Mouse (Mus musculus) liver (tissue): ENCODE measurements at regions not wholly inside any gene's neighbourhood (a gene's known extent, or its start where the extent isn't known, plus 50 kb on each side); places are given as distances from the start of the nearest gene placed in this dataset.
"Not testable (repeated sequence)": the region's sequence is repeated elsewhere in the genome, so short reads cannot be mapped to it uniquely, and the experiment has no call there.

Experiments
- DNase-seq: peaks from one replicate; pipeline ENCODE4 v3.0.0-alpha.2; 2020; ENCODE audit warnings: mixed read lengths

DNA sequence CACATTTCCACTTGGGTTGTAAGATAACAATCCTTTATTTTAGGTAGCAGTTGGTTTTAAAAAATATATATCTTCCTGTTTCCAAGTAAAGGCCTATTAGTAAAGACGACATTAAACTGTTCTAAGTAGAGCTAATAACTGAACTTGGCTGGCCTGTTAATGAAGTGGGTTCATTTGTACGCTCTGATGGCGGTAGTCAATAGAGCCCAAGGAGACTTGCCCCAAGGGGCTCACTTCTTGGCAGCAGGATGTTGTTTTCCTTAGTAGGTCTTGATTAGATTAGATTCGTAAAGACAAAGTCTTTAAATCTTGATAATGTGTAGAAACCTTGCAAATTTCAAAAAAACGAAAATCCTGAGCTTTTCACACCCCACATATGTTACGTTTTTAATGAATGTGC is 135.4 kb upstream of the Rapgef5 start:
- DNase-seq = no peak

GRCm38 (mm10) chr12:117382727-117383126 is 133.6 kb upstream of the Rapgef5 start:
- not testable (repeated sequence) for DNase-seq

- DNase-seq = peak; percentile 81
Measured at GRCm38 (mm10) chr12:117385072-117385666, 131.1 kb upstream of the Rapgef5 start.

GRCm38 (mm10) chr12:117385697-117386096 is 130.6 kb upstream of the Rapgef5 start:
- DNase-seq = no peak

DNA sequence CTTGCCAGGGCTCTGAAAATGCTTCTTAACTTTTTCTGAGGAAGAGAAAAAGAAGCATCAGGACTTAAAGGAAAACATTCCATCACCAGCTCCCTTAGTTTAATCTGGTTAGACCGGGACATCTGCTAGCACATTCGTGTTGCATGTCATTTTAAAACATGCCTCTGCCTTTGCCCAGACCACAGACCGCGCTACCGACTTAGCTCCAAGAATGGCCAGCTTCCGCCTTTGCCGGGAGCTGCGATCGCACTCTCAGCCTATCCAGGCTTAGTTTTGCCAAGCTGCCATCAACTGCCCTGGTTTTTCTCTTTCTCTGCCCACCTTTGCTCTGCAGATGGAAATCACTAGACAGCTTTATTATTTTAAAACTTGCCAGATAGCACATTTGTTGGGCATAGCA is 129.3 kb upstream of the Rapgef5 start:
- DNase-seq = no peak

- DNase-seq = peak; percentile 7
Measured at GRCm38 (mm10) chr12:117389516-117390347, 126.5 kb upstream of the Rapgef5 start.

GRCm38 (mm10) chr12:117397512-117397911 is 118.8 kb upstream of the Rapgef5 start:
- DNase-seq = no peak

DNA sequence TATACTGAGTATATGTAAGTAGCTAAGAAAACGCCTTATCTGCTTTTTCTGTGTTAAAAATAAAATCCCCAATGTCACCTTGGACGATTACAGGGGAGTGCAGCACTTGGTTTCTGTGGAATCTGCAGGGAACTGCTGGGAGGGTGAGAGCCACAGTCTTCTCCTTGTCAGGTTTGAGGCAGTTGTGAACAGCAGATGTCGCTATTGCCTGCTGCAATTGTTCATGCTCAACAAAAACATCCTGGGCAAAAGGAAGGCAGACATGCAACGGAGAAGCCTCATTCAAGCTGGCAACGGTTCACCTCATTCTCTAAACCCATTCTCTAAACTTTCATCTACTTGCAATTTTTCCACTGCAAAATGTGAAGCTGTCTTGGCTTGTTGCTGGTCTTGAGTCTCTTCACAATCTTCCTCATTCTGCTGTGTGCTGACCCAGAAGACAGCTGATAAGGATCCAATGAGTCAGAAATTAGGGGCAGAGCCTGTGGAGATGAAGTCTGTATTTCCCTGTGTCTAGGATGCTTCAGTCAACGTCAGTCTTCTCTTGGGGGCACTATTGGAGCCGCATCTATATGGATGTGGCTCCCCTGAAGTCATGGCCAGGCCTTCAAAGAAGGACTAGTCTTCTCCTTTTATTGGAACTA is 112.6 kb upstream of the Rapgef5 start:
- peak; percentile 49 for DNase-seq

DNA sequence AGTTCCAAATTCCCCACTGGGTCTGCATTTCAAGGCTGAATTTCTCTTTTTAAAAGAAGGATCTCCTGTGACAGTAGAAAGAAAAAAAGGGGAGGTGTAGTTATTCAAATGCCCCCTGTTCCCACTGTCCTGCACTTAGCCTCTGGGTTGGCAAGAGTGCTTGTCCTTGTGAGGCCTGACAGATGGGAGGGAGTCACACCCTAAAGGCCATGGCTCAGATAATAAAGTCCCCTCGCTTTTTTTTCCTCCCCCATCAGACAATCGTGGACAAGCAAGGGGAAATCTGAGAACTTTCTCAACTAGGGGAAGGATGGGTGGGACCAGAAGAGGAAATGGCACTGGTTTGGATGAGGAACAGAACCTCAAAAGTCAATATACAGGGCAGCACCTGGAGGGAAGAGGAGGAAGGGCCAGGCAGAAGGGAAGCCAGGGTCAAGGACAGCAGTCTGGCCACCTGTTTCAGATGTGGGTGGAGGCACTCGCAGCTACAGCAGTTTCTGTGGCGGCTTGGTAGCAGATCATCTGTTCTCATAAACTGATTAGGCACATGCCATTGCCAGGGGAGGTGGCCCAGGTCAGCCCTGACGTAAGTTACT is 112.0 kb upstream of the Rapgef5 start:
- no peak for DNase-seq

DNA sequence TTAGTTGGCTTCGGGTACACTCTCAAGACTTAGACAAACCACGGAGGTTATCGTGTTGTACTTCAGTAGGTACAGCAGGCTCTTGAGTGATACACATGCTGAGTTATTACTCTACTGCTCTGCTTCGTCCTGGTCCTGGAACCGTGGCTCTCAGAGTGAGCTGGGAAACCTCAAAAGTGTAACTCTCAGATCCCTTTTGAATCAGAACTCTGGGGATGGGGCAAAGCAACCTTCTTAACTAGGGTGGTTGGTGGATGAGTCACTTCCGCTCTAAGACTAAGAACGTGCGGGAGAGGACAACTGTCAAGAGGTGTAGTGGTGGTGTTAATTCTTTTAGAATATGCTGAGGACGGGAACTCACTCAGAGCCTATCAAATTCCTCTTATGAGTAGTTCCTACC is 109.4 kb upstream of the Rapgef5 start:
- no peak for DNase-seq

DNA sequence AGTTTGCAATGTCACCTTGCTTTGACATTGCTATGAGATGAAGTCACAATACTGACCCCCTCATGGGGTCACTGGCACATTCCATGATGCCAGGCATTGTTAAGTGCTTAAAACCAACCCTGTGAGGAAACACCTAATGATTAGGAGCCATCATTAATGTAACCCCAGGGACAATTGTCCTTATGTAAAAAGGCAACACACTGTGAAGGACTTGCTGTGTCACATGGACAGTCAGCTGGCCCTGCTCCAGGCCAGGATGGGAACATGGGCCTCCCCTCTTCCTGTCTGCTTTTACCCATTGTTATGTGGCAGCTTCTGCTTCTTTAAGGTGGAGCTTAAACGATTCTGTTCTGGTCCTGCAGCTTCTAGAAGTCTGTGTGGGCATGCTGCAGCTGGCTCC is 105.7 kb upstream of the Rapgef5 start:
- no peak for DNase-seq

- no peak for DNase-seq
Measured at GRCm38 (mm10) chr12:117412257-117412656, 104.0 kb upstream of the Rapgef5 start.

DNA sequence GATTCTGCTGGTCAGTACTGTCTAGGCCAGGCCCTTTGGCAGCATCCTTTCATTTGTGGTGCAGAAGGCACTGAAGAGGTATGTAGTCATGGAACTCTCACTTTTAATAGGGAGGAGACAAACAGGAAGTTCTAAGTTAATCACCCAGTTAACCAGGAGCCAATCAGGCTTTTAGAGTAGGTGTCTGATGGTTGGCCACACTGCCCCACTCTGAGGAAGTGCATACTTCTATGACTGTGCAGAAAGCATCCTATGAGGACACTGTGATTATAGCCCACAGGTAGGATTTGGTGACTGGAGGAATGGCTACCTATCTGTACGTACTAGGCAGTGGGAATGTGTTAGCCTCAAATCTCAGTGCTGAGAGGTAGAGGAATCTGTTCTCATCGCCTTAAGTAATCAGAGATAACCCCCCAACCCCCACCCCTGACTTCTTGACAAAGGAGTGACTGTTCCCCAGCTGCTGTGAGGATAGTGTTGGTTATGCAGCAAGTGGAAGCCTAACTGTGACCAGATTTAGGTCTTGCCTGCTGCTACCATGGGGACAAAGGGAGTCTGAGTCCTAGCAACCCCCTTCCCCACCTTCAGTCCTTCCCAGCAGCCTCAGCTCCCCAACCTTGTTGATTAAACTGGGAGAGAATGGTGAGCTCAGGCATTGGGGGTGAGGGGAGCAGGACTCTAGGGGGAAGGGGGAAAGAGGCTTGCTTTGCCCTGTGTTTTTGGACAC is 103.3 kb upstream of the Rapgef5 start:
- no peak for DNase-seq

GRCm38 (mm10) chr12:117414020-117414419 is 102.3 kb upstream of the Rapgef5 start:
- DNase-seq = no peak

DNA sequence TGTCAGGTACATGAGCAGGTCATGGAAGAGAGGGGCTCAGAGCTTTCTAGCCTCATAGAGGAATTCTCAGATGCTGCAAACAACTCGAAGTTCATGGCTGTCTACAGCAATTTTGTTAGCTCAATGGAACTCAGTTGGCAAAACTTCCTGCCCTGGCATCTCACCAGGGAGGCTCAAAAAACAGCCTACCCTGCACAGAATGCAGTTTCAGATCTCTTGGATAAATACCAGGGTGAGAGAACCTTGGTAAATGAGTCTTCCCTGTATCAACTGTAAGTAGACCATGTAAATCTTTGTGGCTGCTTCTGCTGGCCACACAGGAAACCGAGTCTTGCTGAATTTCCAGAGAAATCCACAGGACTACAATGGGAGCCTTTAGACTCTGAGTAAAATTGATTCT is 101.1 kb upstream of the Rapgef5 start:
- DNase-seq = no peak

- no peak for DNase-seq
Measured at GRCm38 (mm10) chr12:117417991-117418390, 98.3 kb upstream of the Rapgef5 start.

DNA sequence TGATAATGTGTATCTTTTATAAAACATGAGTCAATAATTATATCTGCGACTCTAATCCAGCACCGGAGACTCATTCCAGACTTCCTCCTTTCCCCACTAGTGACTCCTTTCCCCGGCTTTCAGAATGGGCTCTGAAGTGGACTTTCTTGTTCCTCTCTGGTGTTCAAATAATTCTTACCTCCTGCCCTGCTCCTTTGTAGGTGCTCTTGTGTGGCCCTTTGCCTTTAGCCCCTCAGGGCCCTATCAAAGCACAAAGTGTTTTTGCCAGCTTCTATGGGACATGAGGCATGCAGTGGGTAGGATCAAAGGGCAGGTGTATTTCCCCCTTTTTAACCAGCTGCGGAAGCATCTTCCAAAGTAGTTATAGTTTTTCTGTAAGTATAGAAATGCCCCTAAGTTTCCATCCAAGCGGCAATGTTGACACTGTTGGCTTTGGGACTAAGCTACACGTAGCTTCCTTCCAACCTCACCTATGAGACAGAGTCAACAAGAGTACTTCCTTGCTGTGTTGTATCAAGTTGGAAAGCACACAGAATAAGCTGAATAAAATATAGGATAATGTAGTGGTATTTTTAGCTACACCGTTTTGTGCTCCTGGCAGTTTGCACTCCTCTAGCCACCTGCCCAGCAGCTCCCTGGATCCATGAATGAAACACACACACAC is 93.8 kb upstream of the Rapgef5 start:
- no peak for DNase-seq

DNA sequence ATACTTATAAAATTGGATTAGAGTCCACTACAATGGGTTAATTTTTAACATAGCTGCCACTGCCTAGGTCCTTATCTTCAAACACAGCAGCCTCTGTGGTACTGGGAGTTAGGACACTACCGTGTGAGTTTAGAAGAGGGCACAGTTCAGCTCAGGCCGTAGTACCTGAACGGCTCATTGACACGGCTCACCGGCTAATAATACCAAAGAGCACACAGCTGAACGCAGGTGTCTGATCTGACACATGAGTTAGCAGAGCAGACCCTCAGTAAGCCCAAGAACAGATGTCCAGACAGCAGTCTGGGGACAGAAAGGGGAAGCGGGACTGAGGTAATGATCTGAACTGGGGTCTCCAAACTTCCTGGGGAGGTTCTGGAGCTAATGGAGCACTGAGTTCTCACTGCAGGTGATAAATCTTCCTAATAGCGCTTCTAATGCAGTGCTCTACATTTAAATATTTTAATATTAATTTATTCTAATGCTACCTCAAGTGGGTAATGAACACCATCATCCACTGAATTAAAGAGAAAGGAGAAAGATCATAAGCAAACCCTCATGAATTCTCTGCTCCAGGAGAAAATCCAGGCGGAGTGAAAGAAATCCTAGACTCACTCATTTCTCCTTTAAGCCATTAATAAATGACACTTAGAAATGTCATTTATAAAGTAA is 90.8 kb upstream of the Rapgef5 start:
- DNase-seq = peak; percentile 4

DNA sequence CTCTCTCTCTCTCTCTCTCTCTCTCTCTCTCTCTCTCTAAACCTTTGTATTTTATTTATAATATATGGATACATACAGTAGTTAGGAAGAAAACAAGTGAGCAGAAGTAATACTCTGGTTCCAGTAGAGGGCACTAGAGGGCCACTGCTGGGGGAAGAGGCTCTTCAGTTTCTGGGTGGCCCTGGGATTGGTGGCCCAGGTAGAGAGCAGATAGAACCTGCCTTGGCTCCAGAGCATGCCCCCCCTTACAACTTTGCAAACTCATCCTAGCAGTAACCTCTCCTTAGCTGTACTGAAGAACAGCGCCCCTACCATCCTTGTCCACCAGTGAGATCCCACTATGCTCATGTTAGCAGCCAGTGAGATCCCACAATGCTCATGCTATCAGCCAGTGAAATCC is 88.8 kb upstream of the Rapgef5 start:
- peak; percentile 48 for DNase-seq

GRCm38 (mm10) chr12:117430886-117431285 is 85.4 kb upstream of the Rapgef5 start:
- DNase-seq = no peak

- DNase-seq = no peak
Measured at GRCm38 (mm10) chr12:117432788-117433187, 83.5 kb upstream of the Rapgef5 start.

- DNase-seq = no peak
Measured at GRCm38 (mm10) chr12:117437011-117437410, 79.3 kb upstream of the Rapgef5 start.
